In genomic region chr5:14892242-14892641, GRCm38 (mm10) we compare ENCODE assay signal across 28 mouse cellular contexts. TPM values are rescaled to one million over a fixed set of nuclear protein-coding genes. Genes with fewer than 3 reads are reported as not detected.
DNase-seq lines count a peak whose midpoint lies in the region; ATAC-seq and TF ChIP-seq lines count a peak whose summit lies in the region.
"Had no signal": no experiment of that assay in that cellular context is flagged by ENCODE, and none has a peak within 500 bp of the region (broad histone marks: within the 10 kb centered on the region; RNA-seq: fewer than 3 reads in every experiment).

No protein-coding gene starts in this region.

- H3K9ac ChIP-seq in intestine, embryonic 15.5 days = no peak overlapping the region
- H3K9ac ChIP-seq in intestine, postnatal 0 days (ENCODE audit: low read depth, low read length) = no peak overlapping the region
- H3K9ac ChIP-seq in stomach, embryonic 15.5 days = no peak overlapping the region
- H3K9ac ChIP-seq in stomach, postnatal 0 days (ENCODE audit: low read length) = no peak overlapping the region
- H3K9ac ChIP-seq: embryonic facial prominence, embryonic 12.5 days had no signal

- peak; percentile 62; the same call in 1 of the 2 replicates for ATAC-seq in intestine, embryonic 15.5 days
- ATAC-seq in intestine, postnatal 0 days = no peak
- 0 out of 2 replicates have a peak, but pooled peaks have one; percentile 39 for ATAC-seq in stomach, embryonic 15.5 days (ENCODE audit: insufficient read depth, low FRiP score, low read depth)
- no peak for ATAC-seq in stomach, postnatal 0 days (ENCODE audit: low FRiP score, low TSS enrichment)
- ATAC-seq: activated CD4-positive, CD25-positive, alpha-beta regulatory T cell, adult 4 months; CD4-positive, CD25-positive, alpha-beta regulatory T cell, adult 4 months; forebrain, embryonic 14.5 days; forebrain, embryonic 16.5 days; Patski had no signal

- peak; percentile 23 for DNase-seq in heart, adult 11 months
- DNase-seq in heart, postnatal 4 days = no peak
- no peak for DNase-seq in stomach, postnatal 0 days (ENCODE audit: low spot score)
- DNase-seq: adrenal gland, adult 8-10 months; adrenal gland, postnatal 14 days; adrenal gland, postnatal 36 days; B cell, adult 2 months; cerebellum, adult 11-12 months; cerebellum, adult 2 months; cerebellum, adult 9-10 months; cerebellum, postnatal 10 days; cerebellum, postnatal 25 days had no signal

- no peaks in the 10 kb centered on the region for H3K36me3 ChIP-seq in intestine, embryonic 15.5 days
- no peaks in the 10 kb centered on the region for H3K36me3 ChIP-seq in intestine, postnatal 0 days (ENCODE audit: control insufficient read depth, insufficient read depth)
- H3K36me3 ChIP-seq in stomach, embryonic 15.5 days = no peaks in the 10 kb centered on the region
- H3K36me3 ChIP-seq in stomach, postnatal 0 days (ENCODE audit: control insufficient read depth, insufficient read depth, low read length) = no peaks in the 10 kb centered on the region
- H3K36me3 ChIP-seq: embryonic facial prominence, embryonic 10.5 days; embryonic facial prominence, embryonic 12.5 days; G1E had no signal

- no peak overlapping the region for H3K4me3 ChIP-seq in intestine, embryonic 15.5 days (replicated peaks)
- no peak overlapping the region for H3K4me3 ChIP-seq in intestine, postnatal 0 days (ENCODE audit: low read depth, low read length)
- H3K4me3 ChIP-seq in stomach, embryonic 15.5 days (replicated peaks) = no peak overlapping the region
- no peak overlapping the region for H3K4me3 ChIP-seq in stomach, postnatal 0 days (ENCODE audit: low read depth, low read length)
- H3K4me3 ChIP-seq: embryonic facial prominence, embryonic 10.5 days; embryonic facial prominence, embryonic 12.5 days had no signal

- no peak for TF ChIP-seq CTCF in intestine, postnatal 0 days (IDR thresholded peaks at IDR 0.05; ENCODE audit: low read depth)
- no peak for TF ChIP-seq CTCF in stomach, postnatal 0 days (IDR thresholded peaks at IDR 0.05; ENCODE audit: low read depth)

- H3K4me1 ChIP-seq in intestine, embryonic 15.5 days (replicated peaks) = no peaks in the 10 kb centered on the region
- H3K4me1 ChIP-seq in intestine, postnatal 0 days (replicated peaks; ENCODE audit: control insufficient read depth, insufficient read depth, low read length) = no peaks in the 10 kb centered on the region
- no peaks in the 10 kb centered on the region for H3K4me1 ChIP-seq in stomach, embryonic 15.5 days
- H3K4me1 ChIP-seq in stomach, postnatal 0 days (replicated peaks; ENCODE audit: control insufficient read depth, insufficient read depth) = no peaks in the 10 kb centered on the region
- H3K4me1 ChIP-seq: embryonic facial prominence, embryonic 10.5 days; embryonic facial prominence, embryonic 12.5 days had no signal

- no peaks in the 10 kb centered on the region for H3K9me3 ChIP-seq in intestine, embryonic 15.5 days
- no peaks in the 10 kb centered on the region for H3K9me3 ChIP-seq in intestine, postnatal 0 days (ENCODE audit: control insufficient read depth)
- no peaks in the 10 kb centered on the region for H3K9me3 ChIP-seq in stomach, embryonic 15.5 days
- no peaks in the 10 kb centered on the region for H3K9me3 ChIP-seq in stomach, postnatal 0 days (ENCODE audit: control insufficient read depth, low read length)
- H3K9me3 ChIP-seq: G1E had no signal

- H3K4me2 ChIP-seq in intestine, embryonic 15.5 days (replicated peaks) = no peak overlapping the region
- no peak overlapping the region for H3K4me2 ChIP-seq in intestine, postnatal 0 days (replicated peaks; ENCODE audit: low read depth)
- no peak overlapping the region for H3K4me2 ChIP-seq in stomach, embryonic 15.5 days
- H3K4me2 ChIP-seq in stomach, postnatal 0 days (replicated peaks; ENCODE audit: low read depth) = no peak overlapping the region
- H3K4me2 ChIP-seq: embryonic facial prominence, embryonic 12.5 days had no signal

- TF ChIP-seq EP300 in stomach, postnatal 0 days (optimal IDR thresholded peaks at IDR 0.05) = no peak

- no peaks in the 10 kb centered on the region for H3K27me3 ChIP-seq in intestine, embryonic 15.5 days (replicated peaks)
- no peaks in the 10 kb centered on the region for H3K27me3 ChIP-seq in intestine, postnatal 0 days (replicated peaks; ENCODE audit: control insufficient read depth, insufficient read depth, low read length)
- H3K27me3 ChIP-seq in stomach, embryonic 15.5 days (replicated peaks) = no peaks in the 10 kb centered on the region
- H3K27me3 ChIP-seq in stomach, postnatal 0 days (ENCODE audit: control insufficient read depth, insufficient read depth, low read length) = no peaks in the 10 kb centered on the region
- H3K27me3 ChIP-seq: CH12.LX; embryonic facial prominence, embryonic 12.5 days; Patski had no signal

- H3K27ac ChIP-seq in intestine, embryonic 15.5 days = no peak overlapping the region
- no peak overlapping the region for H3K27ac ChIP-seq in intestine, postnatal 0 days (ENCODE audit: low read depth, low read length)
- no peak overlapping the region for H3K27ac ChIP-seq in stomach, embryonic 15.5 days
- H3K27ac ChIP-seq in stomach, postnatal 0 days (replicated peaks) = no peak overlapping the region
- H3K27ac ChIP-seq: embryonic facial prominence, embryonic 10.5 days; embryonic facial prominence, embryonic 12.5 days had no signal

- 47% methylated on average over 3 of the region's 3 CpGs for WGBS in intestine, embryonic 15.5 days
- 31% methylated on average over 3 of the region's 3 CpGs for whole genome bisulfite sequencing in intestine, postnatal 0 days
- WGBS in stomach, embryonic 15.5 days = 54% methylated on average over 3 of the region's 3 CpGs
- WGBS in stomach, postnatal 0 days = 44% methylated on average over 3 of the region's 3 CpGs

RNA-seq across cellular contexts. Expression of gene Gm9758, which starts 22.5 kb away (rescaled TPM):
- total RNA-seq in heart, postnatal 4 days (2021) = not detected
- polyA plus RNA-seq in intestine, embryonic 15.5 days (2015; fragmentation: Nextera tagmentation; extraction: Ambion mirVana) = not detected in 2 replicates
- polyA plus RNA-seq in intestine, postnatal 0 days (2015; fragmentation: Nextera tagmentation; extraction: Ambion mirVana) = not detected in 2 replicates
- polyA plus RNA-seq in stomach, embryonic 15.5 days (2015; fragmentation: Nextera tagmentation; extraction: Ambion mirVana) = not detected in 2 replicates
- polyA plus RNA-seq in stomach, postnatal 0 days (2015; fragmentation: Nextera tagmentation; extraction: Ambion mirVana) = not detected in 2 replicates
- total RNA-seq: adrenal gland, adult 18-20 months; adrenal gland, adult 8-10 months; adrenal gland, postnatal 14 days; adrenal gland, postnatal 36 days; CH12.LX; G1E had no signal
- polyA plus RNA-seq: activated CD4-positive, CD25-positive, alpha-beta regulatory T cell, adult 4 months; CD4-positive, CD25-positive, alpha-beta regulatory T cell, adult 4 months; cerebellum, adult 2 months; cortical plate, adult 2 months; embryonic facial prominence, embryonic 10.5 days; embryonic facial prominence, embryonic 12.5 days; embryonic facial prominence, embryonic 14.5 days; forebrain, embryonic 11.5 days; forebrain, embryonic 14.5 days; forebrain, embryonic 16.5 days; G1E; Patski had no signal

RNA-seq across cellular contexts. Expression of gene Speer4e, which starts 46.0 kb away (rescaled TPM):
- total RNA-seq in heart, postnatal 4 days (2021) = not detected
- not detected in 2 replicates for polyA plus RNA-seq in intestine, embryonic 15.5 days (2015; fragmentation: Nextera tagmentation; extraction: Ambion mirVana)
- polyA plus RNA-seq in intestine, postnatal 0 days (2015; fragmentation: Nextera tagmentation; extraction: Ambion mirVana) = not detected in 2 replicates
- not detected in 2 replicates for polyA plus RNA-seq in stomach, embryonic 15.5 days (2015; fragmentation: Nextera tagmentation; extraction: Ambion mirVana)
- polyA plus RNA-seq in stomach, postnatal 0 days (2015; fragmentation: Nextera tagmentation; extraction: Ambion mirVana) = 0.21 TPM in 1 of 2 replicates, not detected in the other
- total RNA-seq: adrenal gland, adult 18-20 months; adrenal gland, adult 8-10 months; adrenal gland, postnatal 14 days; adrenal gland, postnatal 36 days; CH12.LX had no signal
- polyA plus RNA-seq: activated CD4-positive, CD25-positive, alpha-beta regulatory T cell, adult 4 months; CD4-positive, CD25-positive, alpha-beta regulatory T cell, adult 4 months; cerebellum, adult 2 months; cortical plate, adult 2 months; embryonic facial prominence, embryonic 10.5 days; embryonic facial prominence, embryonic 12.5 days; embryonic facial prominence, embryonic 14.5 days; forebrain, embryonic 11.5 days; forebrain, embryonic 14.5 days; forebrain, embryonic 16.5 days; G1E; Patski had no signal

Comparison
In these comparisons a context has a peak if more than half of its experiments do, and no peak if none do; other contexts are left out.
1. ATAC-seq: peak in intestine, embryonic 15.5 days (single experiment) and stomach, embryonic 15.5 days (single experiment); none in intestine, postnatal 0 days (single experiment) and stomach, postnatal 0 days (single experiment).